Mouse (Mus musculus) gastrocnemius, adult 18-20 months (tissue): ENCODE measurements around the gene Zscan2. TPM values are rescaled to one million over a fixed set of nuclear protein-coding genes. Genes with fewer than 3 reads are reported as not detected.

Experiments
- DNase-seq: peaks from one replicate; pipeline ENCODE4 v3.0.0; 2021; ENCODE audit warnings: low spot score
- total RNA-seq, 2 experiments: library from RNA; stranded (reverse); gene quantifications; 2 replicates each; pipeline ENCODE4 v1.2.3; 2021

Gene Zscan2
- total RNA-seq, 2 experiments from 2014 or later: 1.5 to 2.1 TPM

DNA sequence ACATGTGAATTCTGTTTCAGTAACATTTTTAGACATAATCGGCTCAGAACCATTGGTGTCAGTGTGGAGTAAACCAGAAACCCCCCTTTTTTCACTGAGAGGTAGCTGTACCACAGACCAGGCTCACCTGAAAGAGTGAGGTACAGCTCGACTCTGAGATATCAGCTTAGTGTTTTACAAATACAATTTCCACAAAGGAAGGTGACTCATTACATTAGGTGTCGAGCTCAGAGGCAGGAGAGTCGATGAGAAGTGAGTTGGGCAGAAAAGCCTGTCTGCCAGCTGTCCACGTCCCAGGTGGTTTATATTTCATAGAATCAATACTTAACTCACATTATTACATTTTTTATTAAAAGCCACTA lies 58.9 kb downstream of the Zscan2 start:
- no peak for DNase-seq

DNA sequence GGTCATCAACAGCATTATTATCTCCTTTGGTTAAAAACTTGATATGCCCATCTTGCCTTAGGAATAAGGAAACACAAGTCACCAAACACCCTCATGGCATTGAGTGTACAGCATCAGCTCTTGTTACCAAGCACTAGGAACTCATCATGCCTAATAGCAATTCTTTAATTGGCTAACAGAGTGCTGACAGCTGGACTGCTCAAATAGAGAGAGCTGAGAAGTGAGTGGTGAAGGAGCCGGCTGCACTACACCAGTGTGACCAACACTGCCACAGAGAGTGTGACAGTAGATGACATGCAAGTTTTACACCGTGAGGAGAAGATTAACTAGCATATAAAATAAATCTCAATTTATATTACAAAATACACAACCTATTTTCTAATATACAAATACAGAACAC lies 62.4 kb downstream of the Zscan2 start:
- peak; percentile 30 for DNase-seq

Other genes with a start within 250 kb of the Zscan2 start
- gene Crtc3, start 172.0 kb upstream of the Zscan2 start, total RNA-seq: 10 to 100 TPM; 12.5 to 13.1 TPM
- gene Iqgap1, start 34.9 kb upstream of the Zscan2 start, total RNA-seq: 10 to 100 TPM; 12.1 to 16.8 TPM
- gene Wdr73, start 40.3 kb downstream of the Zscan2 start, total RNA-seq: 1 to 10 TPM; 3.1 to 3.3 TPM
- 10 to 100 TPM in 1 of 2 experiments, 1 to 10 TPM in 1; 3.8 to 10.7 TPM for gene Nmb, start 44.2 kb downstream of the Zscan2 start, total RNA-seq
- gene Sec11a, start 86.9 kb downstream of the Zscan2 start, total RNA-seq: 10 to 100 TPM; 25.1 to 29.4 TPM
- 10 to 100 TPM; 15.2 to 15.5 TPM for gene Zfp592, start 132.8 kb downstream of the Zscan2 start, total RNA-seq
- 100 to 1,000 TPM; 286 to 347 TPM for gene Alpk3, start 196.7 kb downstream of the Zscan2 start, total RNA-seq